Mouse (Mus musculus): Measurements from ENCODE around the gene Pdlim1. TPM values are rescaled to one million over a fixed set of nuclear protein-coding genes. Genes with fewer than 3 reads are reported as not detected.

Gene Pdlim1
- polyA plus RNA-seq (2015; fragmentation: Nextera tagmentation; extraction: Ambion mirVana) = 38.4 and 38.9 TPM in 2 replicates

DNA sequence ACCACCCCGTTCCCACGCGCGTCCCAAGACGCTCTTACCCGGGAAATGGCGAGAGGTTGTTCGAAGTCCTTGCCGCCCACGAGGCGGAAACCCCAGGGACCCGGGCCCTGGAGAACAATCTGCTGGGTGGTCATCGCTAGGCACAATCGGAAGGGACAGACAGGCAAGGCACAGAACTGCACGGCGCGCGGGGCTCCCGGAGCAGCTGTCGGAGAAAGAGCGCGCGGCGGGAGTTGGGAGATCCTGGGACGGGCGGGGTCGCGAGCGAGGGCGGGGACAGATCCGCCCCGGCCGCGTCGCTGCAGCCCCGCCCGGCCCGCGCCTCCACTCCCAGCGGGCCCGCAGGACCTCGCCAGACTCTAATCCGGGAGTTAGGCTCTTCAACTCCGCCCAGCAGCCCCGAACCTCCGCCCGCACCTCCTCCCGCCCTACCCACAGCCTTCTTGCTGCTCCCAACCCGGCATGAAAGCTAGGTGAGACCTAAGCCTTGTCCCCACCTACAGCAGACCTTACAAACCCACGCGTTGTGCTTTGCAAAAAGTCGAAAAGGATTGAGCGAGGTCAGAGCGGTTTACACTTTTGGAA, at the start of gene Pdlim1:
Gene Pdlim1 (minus strand): TSS at position 535 of the 585 bp plus-strand sequence.
- H3K36me3 ChIP-seq = no peaks in the 10 kb centered on the region
- H3K4me3 ChIP-seq (replicated peaks) = peak within 1 kb of the TSS; percentile 69
- H3K27ac ChIP-seq = no peak within 1 kb of the TSS
- peak within 1 kb of the TSS; percentile 99 for H3K4me2 ChIP-seq
- peak; percentile 92 for ATAC-seq (replicated peaks; ENCODE audit: low FRiP score)
- WGBS = 1% methylated on average over 51 of the region's 54 CpGs
- H3K4me1 ChIP-seq = peaks cover 12% of the 10 kb centered on the region
- H3K27me3 ChIP-seq = peaks cover 46% of the 10 kb centered on the region
- H3K9me3 ChIP-seq (replicated peaks) = no peaks in the 10 kb centered on the region
- peak within 1 kb of the TSS; percentile 50 for H3K9ac ChIP-seq

DNA sequence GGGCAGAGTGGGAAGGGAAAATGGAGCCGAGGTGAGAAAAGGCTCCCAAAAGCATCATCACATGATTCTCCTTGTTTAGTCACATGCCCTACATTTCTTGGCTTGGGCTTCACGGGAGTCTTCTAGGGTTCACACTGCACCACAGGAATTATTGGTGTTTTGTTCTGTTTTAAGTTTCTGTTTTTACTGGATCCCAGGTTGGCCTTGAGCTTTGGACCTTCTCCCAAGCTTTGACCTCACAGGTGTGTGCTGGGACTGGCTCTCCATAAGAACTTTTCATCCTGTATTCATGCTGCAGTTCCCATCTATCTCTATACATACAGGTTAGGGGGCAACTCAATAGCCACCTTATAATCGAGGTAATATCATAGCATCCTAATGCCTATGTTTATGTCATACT, 47.6 kb upstream of the Pdlim1 start:
- H3K4me2 ChIP-seq = no peak overlapping the region
- H3K27ac ChIP-seq = no peak overlapping the region
- peaks cover 17% of the 10 kb centered on the region; the same call in 1 of the 2 replicates for H3K36me3 ChIP-seq
- no peak overlapping the region for H3K4me3 ChIP-seq (replicated peaks)
- no peak for ATAC-seq (replicated peaks; ENCODE audit: low FRiP score)
- no peaks in the 10 kb centered on the region for H3K9me3 ChIP-seq (replicated peaks)
- 79% methylated on average over 3 of the region's 3 CpGs for WGBS
- H3K27me3 ChIP-seq = no peaks in the 10 kb centered on the region
- H3K9ac ChIP-seq = no peak overlapping the region
- 0 out of 2 replicates have a peak, but pooled peaks cover 3% of the 10 kb centered on the region for H3K4me1 ChIP-seq

DNA sequence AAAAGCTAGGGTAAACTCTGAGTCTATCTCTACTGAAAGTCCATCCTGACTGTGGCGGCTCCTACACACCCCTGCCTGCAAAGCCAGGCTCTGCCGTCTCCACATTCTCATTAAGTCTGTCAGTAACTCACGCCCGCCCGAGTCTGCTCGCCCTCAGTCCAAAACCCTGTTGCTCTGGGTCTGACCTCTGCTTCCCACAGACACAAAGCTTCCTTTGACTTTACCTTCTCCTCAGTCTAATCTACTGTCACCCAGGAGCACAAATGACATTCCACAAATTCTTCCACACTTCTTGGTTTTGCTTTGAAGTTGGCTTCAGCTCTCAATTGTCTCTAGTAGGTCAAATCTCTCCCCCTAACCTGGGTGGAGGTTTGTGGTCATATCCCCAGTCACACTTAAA, 46.9 kb upstream of the Pdlim1 start:
- Histone ChIP-seq H3K4me3 (replicated peaks) (no peak overlapping the region), H3K4me2 (no peak overlapping the region), H3K9ac (no peak overlapping the region), H3K27ac (no peak overlapping the region), H3K4me1 (0 out of 2 replicates have a peak, but pooled peaks cover 3% of the 10 kb centered on the region), H3K27me3 (no peaks in the 10 kb centered on the region), H3K36me3 (peaks cover 17% of the 10 kb centered on the region; the same call in 1 of the 2 replicates), H3K9me3 (replicated peaks) (no peaks in the 10 kb centered on the region)
- ATAC-seq (replicated peaks; ENCODE audit: low FRiP score) = 0 out of 2 replicates have a peak, but pooled peaks have one; percentile 40
- 22% methylated on average over 6 of the region's 6 CpGs for WGBS

DNA sequence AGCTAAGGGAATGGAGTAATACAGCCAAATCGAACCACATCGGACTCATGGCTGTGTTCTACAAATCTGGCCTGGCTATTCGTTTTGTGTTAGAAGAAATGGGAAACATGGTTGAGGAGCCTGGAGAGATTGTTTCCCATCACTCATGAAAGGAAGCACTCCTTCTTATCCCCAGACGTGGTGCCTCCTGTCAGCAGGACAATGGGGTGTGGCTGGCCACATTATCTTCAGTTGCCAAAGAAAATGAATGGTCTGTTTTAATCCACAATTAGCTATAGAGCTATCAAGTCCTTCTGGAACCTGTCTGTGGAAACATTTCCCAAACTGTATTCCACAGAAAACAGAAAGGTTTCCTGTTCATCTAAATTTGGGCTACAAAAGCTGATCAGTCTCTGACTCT, 45.4 kb upstream of the Pdlim1 start:
- H3K9me3 ChIP-seq (replicated peaks) = no peaks in the 10 kb centered on the region
- no peak overlapping the region for H3K9ac ChIP-seq
- no peak for ATAC-seq (replicated peaks; ENCODE audit: low FRiP score)
- 0 out of 2 replicates have a peak, but pooled peaks cover 3% of the 10 kb centered on the region for H3K4me1 ChIP-seq
- H3K27ac ChIP-seq = no peak overlapping the region
- no peak overlapping the region for H3K4me2 ChIP-seq
- 82% methylated on average over 4 of the region's 4 CpGs for WGBS
- H3K4me3 ChIP-seq (replicated peaks) = no peak overlapping the region
- H3K27me3 ChIP-seq = no peaks in the 10 kb centered on the region
- peaks cover 13% of the 10 kb centered on the region; the same call in 1 of the 2 replicates for H3K36me3 ChIP-seq

DNA sequence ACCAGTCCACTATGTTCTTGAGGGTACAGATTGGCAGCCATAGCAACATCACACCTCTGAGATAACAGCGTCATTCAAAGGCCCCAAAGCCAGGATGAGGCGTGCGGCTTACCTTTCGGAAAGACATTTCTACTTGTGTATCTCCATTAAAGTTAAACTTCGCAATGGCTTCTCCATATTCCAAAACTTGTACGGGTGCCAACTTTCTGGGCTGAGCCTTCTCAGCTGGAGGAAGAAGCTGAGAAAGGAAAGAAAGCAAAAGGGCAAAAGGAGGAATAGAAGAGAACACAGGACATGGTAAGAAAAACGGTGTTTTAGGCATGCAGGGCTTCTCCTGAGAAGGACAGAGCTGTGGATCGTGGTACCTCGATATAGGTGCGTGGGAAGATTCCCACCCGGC, 42.6 kb upstream of the Pdlim1 start:
- Histone ChIP-seq H3K4me2 (no peak overlapping the region), H3K4me1 (0 out of 2 replicates have a peak, but pooled peaks cover 3% of the 10 kb centered on the region), H3K27me3 (no peaks in the 10 kb centered on the region), H3K9ac (no peak overlapping the region), H3K27ac (no peak overlapping the region), H3K4me3 (replicated peaks) (no peak overlapping the region), H3K36me3 (peaks cover 11% of the 10 kb centered on the region; the same call in 1 of the 2 replicates), H3K9me3 (replicated peaks) (no peaks in the 10 kb centered on the region)
- WGBS = 89% methylated on average over 11 of the region's 11 CpGs
- ATAC-seq (replicated peaks; ENCODE audit: low FRiP score) = no peak

DNA sequence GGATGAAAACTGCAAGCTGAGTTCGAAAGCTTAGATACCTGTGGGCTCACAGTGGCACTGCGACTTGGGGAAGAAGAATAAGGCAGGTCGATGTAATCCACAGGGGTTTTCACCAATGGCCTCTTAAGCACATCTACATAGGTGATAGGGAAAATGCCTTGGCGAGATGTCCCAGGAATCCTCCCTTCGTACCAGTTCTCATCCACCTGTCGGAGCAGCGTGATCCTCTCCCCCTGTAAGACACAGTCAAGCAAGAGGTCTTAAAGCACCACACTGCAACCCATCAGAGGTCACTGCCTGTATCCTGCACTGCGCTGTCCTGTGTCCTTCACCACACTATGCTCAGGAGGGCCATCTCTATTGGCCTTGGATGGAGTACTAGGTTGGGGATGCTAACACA, 40.0 kb upstream of the Pdlim1 start:
- Histone ChIP-seq H3K4me2 (no peak overlapping the region), H3K27me3 (no peaks in the 10 kb centered on the region), H3K9me3 (replicated peaks) (no peaks in the 10 kb centered on the region), H3K27ac (no peak overlapping the region), H3K4me1 (no peaks in the 10 kb centered on the region), H3K4me3 (replicated peaks) (no peak overlapping the region), H3K36me3 (peaks cover 7% of the 10 kb centered on the region; the same call in 1 of the 2 replicates), H3K9ac (no peak overlapping the region)
- 98% methylated on average over 8 of the region's 8 CpGs for WGBS
- ATAC-seq (replicated peaks; ENCODE audit: low FRiP score) = no peak

DNA sequence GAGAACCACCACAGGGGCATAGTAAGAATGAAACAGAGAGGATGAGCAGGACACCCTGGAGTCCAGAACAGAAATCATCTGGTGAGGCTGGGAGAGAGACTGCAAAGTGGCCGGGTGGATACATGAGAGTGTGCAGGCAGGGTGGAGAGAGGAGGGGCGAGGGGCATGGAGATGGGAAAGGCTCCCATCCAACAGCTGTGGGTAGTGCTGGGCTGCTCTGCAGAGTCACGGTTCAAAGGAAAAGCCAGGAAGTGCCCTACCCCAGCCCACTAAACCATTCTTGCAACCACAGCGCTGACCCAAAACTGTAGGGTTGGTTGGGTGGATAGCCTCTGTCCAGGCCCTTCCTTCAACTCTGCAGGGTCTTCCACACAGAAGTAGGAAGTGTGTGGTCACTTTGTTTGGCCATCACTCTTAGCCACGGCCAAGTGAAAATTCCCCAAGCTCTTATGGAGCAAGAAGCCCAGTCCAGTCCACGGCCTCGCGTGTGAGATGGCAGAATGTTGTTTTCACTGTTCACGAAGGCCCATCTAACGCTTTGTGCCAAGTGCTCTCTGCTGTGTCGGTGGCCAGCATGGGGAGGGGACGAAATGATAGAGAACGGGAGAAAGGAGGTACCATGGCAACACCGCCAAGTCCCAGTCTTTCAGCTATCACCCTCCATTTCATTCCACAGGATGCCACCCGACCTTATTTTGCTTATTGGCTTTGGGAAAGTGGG, 38.9 kb upstream of the Pdlim1 start:
- Histone ChIP-seq H3K4me2 (no peak overlapping the region), H3K4me1 (0 out of 2 replicates have a peak, but pooled peaks cover 3% of the 10 kb centered on the region), H3K4me3 (replicated peaks) (no peak overlapping the region), H3K27ac (no peak overlapping the region), H3K27me3 (no peaks in the 10 kb centered on the region), H3K36me3 (peaks cover 7% of the 10 kb centered on the region; the same call in 1 of the 2 replicates), H3K9me3 (replicated peaks) (no peaks in the 10 kb centered on the region), H3K9ac (no peak overlapping the region)
- WGBS = 82% methylated on average over 15 of the region's 15 CpGs
- 0 out of 2 replicates have a peak, but pooled peaks have one; percentile 49 for ATAC-seq (replicated peaks; ENCODE audit: low FRiP score)

DNA sequence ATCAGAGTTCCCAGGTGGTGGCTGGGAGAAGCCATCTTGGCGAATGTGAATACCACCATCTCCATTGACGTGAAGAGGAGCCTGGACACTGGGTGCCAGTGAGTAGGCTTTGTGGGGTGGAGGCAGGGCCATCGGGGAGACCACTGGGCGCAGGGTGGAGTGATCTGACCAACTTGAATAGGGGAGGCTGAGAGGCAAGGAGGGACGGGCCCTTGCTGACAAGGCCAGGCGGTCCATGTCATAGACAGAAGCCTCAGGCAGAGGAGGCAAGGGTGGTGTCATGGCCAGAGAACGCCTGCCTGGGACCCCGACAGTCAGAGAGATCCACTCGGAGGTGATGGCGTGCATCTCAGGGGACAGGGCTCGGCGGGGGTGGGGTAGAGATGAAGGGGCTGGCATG, 38.3 kb upstream of the Pdlim1 start:
- 87% methylated on average over 12 of the region's 12 CpGs for WGBS
- H3K27ac ChIP-seq = no peak overlapping the region
- H3K9ac ChIP-seq = no peak overlapping the region
- H3K36me3 ChIP-seq = peaks cover 7% of the 10 kb centered on the region; the same call in 1 of the 2 replicates
- no peak for ATAC-seq (replicated peaks; ENCODE audit: low FRiP score)
- H3K4me2 ChIP-seq = no peak overlapping the region
- no peaks in the 10 kb centered on the region for H3K27me3 ChIP-seq
- no peak overlapping the region for H3K4me3 ChIP-seq (replicated peaks)
- H3K9me3 ChIP-seq (replicated peaks) = no peaks in the 10 kb centered on the region
- 0 out of 2 replicates have a peak, but pooled peaks cover 5% of the 10 kb centered on the region for H3K4me1 ChIP-seq

DNA sequence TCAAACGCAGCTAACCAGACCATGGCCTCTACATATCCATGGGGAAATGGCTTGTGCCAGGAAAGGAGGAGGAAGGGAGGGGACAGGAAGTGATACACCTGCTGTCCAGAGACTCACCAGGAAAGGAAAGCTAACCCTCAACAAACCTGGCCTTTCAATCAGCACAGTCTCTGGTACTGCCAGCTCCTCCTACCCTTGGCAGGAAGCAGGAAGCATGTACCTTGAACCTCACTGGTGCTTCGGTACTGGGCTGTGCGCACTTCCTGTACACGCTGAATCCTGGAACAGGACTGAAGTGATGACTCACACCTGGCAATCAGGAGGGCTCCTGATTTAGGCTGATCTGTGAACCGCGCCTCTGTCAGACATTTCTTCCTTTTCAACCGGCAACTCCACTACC, 35.9 kb upstream of the Pdlim1 start:
- Histone ChIP-seq H3K4me1 (0 out of 2 replicates have a peak, but pooled peaks cover 6% of the 10 kb centered on the region), H3K36me3 (peaks cover 7% of the 10 kb centered on the region; the same call in 1 of the 2 replicates), H3K9me3 (replicated peaks) (no peaks in the 10 kb centered on the region), H3K4me3 (replicated peaks) (no peak overlapping the region), H3K4me2 (no peak overlapping the region), H3K9ac (no peak overlapping the region), H3K27me3 (no peaks in the 10 kb centered on the region), H3K27ac (no peak overlapping the region)
- WGBS = 73% methylated on average over 7 of the region's 7 CpGs
- ATAC-seq (replicated peaks; ENCODE audit: low FRiP score) = no peak

DNA sequence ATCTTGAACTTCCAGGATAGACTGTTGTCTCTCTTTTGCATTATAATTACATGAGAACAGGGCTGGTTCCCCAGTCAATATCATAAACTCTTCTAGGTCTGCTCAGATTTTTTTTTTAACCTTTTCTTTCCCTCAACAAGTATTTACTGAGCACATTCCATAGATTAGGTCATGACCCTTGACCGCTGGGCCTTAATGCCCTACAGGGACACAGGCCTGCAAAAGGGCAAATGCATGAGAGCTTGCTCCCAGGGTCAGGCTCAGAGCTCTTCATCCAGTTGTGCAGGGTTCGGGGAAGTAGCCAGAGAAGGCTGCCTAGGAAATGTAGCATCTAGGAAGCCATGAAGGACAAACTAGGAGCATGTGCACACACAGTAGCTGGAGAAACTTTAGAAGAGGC, 35.0 kb upstream of the Pdlim1 start:
- no peak for ATAC-seq (replicated peaks; ENCODE audit: low FRiP score)
- Histone ChIP-seq H3K4me2 (no peak overlapping the region), H3K9me3 (replicated peaks) (no peaks in the 10 kb centered on the region), H3K4me3 (replicated peaks) (no peak overlapping the region), H3K4me1 (0 out of 2 replicates have a peak, but pooled peaks cover 6% of the 10 kb centered on the region), H3K27me3 (no peaks in the 10 kb centered on the region), H3K27ac (no peak overlapping the region), H3K36me3 (peaks cover 4% of the 10 kb centered on the region; the same call in 1 of the 2 replicates), H3K9ac (no peak overlapping the region)
- 73% methylated on average over 2 of the region's 2 CpGs for WGBS

DNA sequence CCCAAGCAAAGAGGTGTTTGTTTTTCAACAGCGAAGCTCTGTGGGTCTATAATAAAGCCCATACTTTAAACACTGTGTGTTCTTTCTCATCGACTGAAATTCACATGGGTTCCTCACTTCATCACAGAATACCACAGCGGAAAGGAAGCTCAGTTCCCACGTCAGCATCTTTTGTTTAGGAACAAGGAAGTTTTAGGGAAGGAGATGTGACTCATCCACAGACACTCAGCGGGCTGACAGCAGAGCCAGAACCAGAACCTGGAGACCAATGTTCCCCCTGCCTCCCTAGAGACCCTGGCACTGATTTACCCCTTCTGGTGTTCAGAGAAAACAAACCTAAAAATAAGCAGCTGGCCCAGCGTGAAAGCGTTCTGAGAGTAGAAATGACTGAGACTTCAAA, 33.8 kb upstream of the Pdlim1 start:
- Histone ChIP-seq H3K27me3 (no peaks in the 10 kb centered on the region), H3K36me3 (no peaks in the 10 kb centered on the region), H3K9ac (no peak overlapping the region), H3K4me1 (0 out of 2 replicates have a peak, but pooled peaks cover 6% of the 10 kb centered on the region), H3K9me3 (replicated peaks) (no peaks in the 10 kb centered on the region), H3K27ac (no peak overlapping the region), H3K4me3 (replicated peaks) (no peak overlapping the region), H3K4me2 (no peak overlapping the region)
- 75% methylated on average over 7 of the region's 7 CpGs for WGBS
- ATAC-seq (replicated peaks; ENCODE audit: low FRiP score) = no peak

DNA sequence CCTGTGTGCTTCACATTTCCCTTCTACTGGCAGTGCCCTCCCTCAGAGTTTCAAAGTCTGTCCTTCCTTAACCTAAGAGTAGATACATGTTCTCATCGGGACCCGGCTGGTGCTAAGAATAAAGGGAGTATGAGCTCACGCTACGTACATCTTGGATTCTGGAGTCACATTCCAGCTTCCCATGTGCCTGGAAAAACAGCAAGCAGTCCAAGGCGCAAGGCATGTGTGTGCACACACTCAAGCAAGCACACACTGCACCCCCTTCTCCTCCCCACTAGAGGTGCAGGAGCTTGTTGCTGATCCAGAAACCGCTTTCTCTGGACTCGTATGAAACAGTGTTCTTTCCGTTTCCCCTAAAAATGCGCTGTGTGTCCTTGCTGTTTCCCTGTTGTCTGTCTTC, 31.3 kb upstream of the Pdlim1 start:
- H3K4me1 ChIP-seq = 0 out of 2 replicates have a peak, but pooled peaks cover 9% of the 10 kb centered on the region
- no peak overlapping the region for H3K4me2 ChIP-seq
- H3K9me3 ChIP-seq (replicated peaks) = no peaks in the 10 kb centered on the region
- H3K27ac ChIP-seq = no peak overlapping the region
- WGBS = 83% methylated on average over 9 of the region's 9 CpGs
- H3K36me3 ChIP-seq = no peaks in the 10 kb centered on the region; the same call in 1 of the 2 replicates
- no peaks in the 10 kb centered on the region for H3K27me3 ChIP-seq
- ATAC-seq (replicated peaks; ENCODE audit: low FRiP score) = no peak
- H3K4me3 ChIP-seq (replicated peaks) = no peak overlapping the region
- no peak overlapping the region for H3K9ac ChIP-seq

All from kidney, embryonic 15.5 days (tissue).